ENCODE assay signal across 21 mouse cellular contexts in the genomic region with DNA sequence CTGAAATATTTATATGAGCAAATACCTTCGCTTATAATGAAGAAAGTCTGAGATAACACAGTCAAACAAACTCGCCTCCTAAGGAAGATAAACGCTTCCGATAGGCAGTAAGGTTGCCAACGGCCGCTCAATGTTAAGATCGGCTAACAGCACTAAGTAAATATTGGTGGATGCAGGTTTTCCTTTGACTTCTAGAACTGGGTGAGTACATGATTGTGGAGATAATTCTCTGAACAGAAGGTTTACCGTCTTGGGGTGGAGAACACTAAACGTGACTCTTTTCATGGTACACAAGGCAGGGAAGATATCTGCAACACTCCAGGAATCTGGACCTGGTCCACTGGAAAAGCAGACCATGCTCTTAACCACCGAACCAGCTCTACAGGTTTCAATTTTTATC. TPM values are rescaled to one million over a fixed set of nuclear protein-coding genes. Genes with fewer than 3 reads are reported as not detected.
A peak's percentile ranks its signal among the peaks of the same experiment; 100 is the strongest.
DNase-seq lines count a peak whose midpoint lies in the region; ATAC-seq and TF ChIP-seq lines count a peak whose summit lies in the region.
"Had no signal": no experiment of that assay in that cellular context is flagged by ENCODE, and none has a peak within 500 bp of the region (broad histone marks: within the 10 kb centered on the region; RNA-seq: fewer than 3 reads in every experiment).

No protein-coding gene starts in this region.

- no peaks in the 10 kb centered on the region for H3K27me3 ChIP-seq in intestine, embryonic 15.5 days (replicated peaks)
- no peaks in the 10 kb centered on the region for H3K27me3 ChIP-seq in intestine, postnatal 0 days (replicated peaks; ENCODE audit: control insufficient read depth, insufficient read depth, low read length)
- H3K27me3 ChIP-seq in lung, embryonic 15.5 days: no peaks in the 10 kb centered on the region
- H3K27me3 ChIP-seq in intestine, embryonic 16.5 days (replicated peaks; ENCODE audit: control insufficient read depth, insufficient read depth, low read length): no peaks in the 10 kb centered on the region
- H3K27me3 ChIP-seq in stomach, embryonic 16.5 days (ENCODE audit: control insufficient read depth, insufficient read depth, low read length): no peaks in the 10 kb centered on the region
- no peaks in the 10 kb centered on the region for H3K27me3 ChIP-seq in midbrain, embryonic 10.5 days (ENCODE audit: low read depth, poor library complexity, severe bottlenecking)
- H3K27me3 ChIP-seq: embryonic facial prominence, embryonic 13.5 days; forebrain, embryonic 12.5 days; heart, embryonic 12.5 days had no signal

- no peak overlapping the region for H3K9ac ChIP-seq in intestine, embryonic 15.5 days
- H3K9ac ChIP-seq in intestine, postnatal 0 days (ENCODE audit: low read depth, low read length): no peak overlapping the region
- H3K9ac ChIP-seq in lung, embryonic 15.5 days: no peak overlapping the region
- H3K9ac ChIP-seq in intestine, embryonic 16.5 days (ENCODE audit: low read depth, low read length): no peak overlapping the region
- H3K9ac ChIP-seq in stomach, embryonic 16.5 days (ENCODE audit: low read length): no peak overlapping the region
- H3K9ac ChIP-seq: embryonic facial prominence, embryonic 13.5 days; forebrain, embryonic 12.5 days; forebrain, postnatal 0 days; heart, embryonic 12.5 days had no signal

- no peaks in the 10 kb centered on the region for H3K9me3 ChIP-seq in intestine, embryonic 15.5 days
- H3K9me3 ChIP-seq in intestine, postnatal 0 days (ENCODE audit: control insufficient read depth): no peaks in the 10 kb centered on the region
- H3K9me3 ChIP-seq in lung, embryonic 15.5 days: no peaks in the 10 kb centered on the region
- H3K9me3 ChIP-seq in intestine, embryonic 16.5 days (ENCODE audit: control insufficient read depth, low read length): no peaks in the 10 kb centered on the region; the same call in 1 of the 2 replicates
- H3K9me3 ChIP-seq in stomach, embryonic 16.5 days (replicated peaks; ENCODE audit: control insufficient read depth, low read length): no peaks in the 10 kb centered on the region
- no peaks in the 10 kb centered on the region for H3K9me3 ChIP-seq in midbrain, embryonic 10.5 days (replicated peaks)
- H3K9me3 ChIP-seq: embryonic facial prominence, embryonic 13.5 days; forebrain, embryonic 12.5 days; heart, embryonic 12.5 days had no signal

- H3K36me3 ChIP-seq in intestine, embryonic 15.5 days: no peaks in the 10 kb centered on the region
- no peaks in the 10 kb centered on the region for H3K36me3 ChIP-seq in intestine, postnatal 0 days (ENCODE audit: control insufficient read depth, insufficient read depth)
- no peaks in the 10 kb centered on the region for H3K36me3 ChIP-seq in lung, embryonic 15.5 days
- H3K36me3 ChIP-seq in intestine, embryonic 16.5 days (ENCODE audit: control insufficient read depth, insufficient read depth, low read length): no peaks in the 10 kb centered on the region
- no peaks in the 10 kb centered on the region for H3K36me3 ChIP-seq in stomach, embryonic 16.5 days (ENCODE audit: control insufficient read depth, insufficient read depth, low read length)
- no peaks in the 10 kb centered on the region for H3K36me3 ChIP-seq in midbrain, embryonic 10.5 days
- H3K36me3 ChIP-seq: embryonic facial prominence, embryonic 13.5 days; forebrain, embryonic 12.5 days; heart, embryonic 12.5 days had no signal

- 0 out of 2 replicates have a peak, but pooled peaks have one; percentile 55 for ATAC-seq in intestine, embryonic 15.5 days
- no peak for ATAC-seq in intestine, postnatal 0 days
- ATAC-seq in lung, embryonic 15.5 days (ENCODE audit: borderline replicate concordance, extremely low read depth, low FRiP score, low TSS enrichment): no peak
- peak; percentile 62 for ATAC-seq in intestine, embryonic 16.5 days
- peak; percentile 81; the same call in 1 of the 2 replicates for ATAC-seq in stomach, embryonic 16.5 days (ENCODE audit: insufficient read depth, low FRiP score)
- ATAC-seq: forebrain, postnatal 0 days had no signal

- 40% methylated on average over 10 of the region's 10 CpGs for WGBS in intestine, embryonic 15.5 days
- WGBS in intestine, postnatal 0 days: 27% methylated on average over 10 of the region's 10 CpGs
- whole genome bisulfite sequencing in lung, embryonic 15.5 days: 10% methylated on average over 10 of the region's 10 CpGs
- 47% methylated on average over 10 of the region's 10 CpGs for WGBS in intestine, embryonic 16.5 days
- WGBS in stomach, embryonic 16.5 days: 33% methylated on average over 10 of the region's 10 CpGs
- WGBS in midbrain, embryonic 10.5 days: 92% methylated on average over 10 of the region's 10 CpGs

- TF ChIP-seq CTCF in intestine, postnatal 0 days (IDR thresholded peaks at IDR 0.05; ENCODE audit: low read depth): no peak

- H3K27ac ChIP-seq in intestine, embryonic 15.5 days: no peak overlapping the region
- no peak overlapping the region for H3K27ac ChIP-seq in intestine, postnatal 0 days (ENCODE audit: low read depth, low read length)
- H3K27ac ChIP-seq in lung, embryonic 15.5 days: peak overlapping the region; percentile 84
- H3K27ac ChIP-seq in intestine, embryonic 16.5 days (ENCODE audit: low read length): no peak overlapping the region
- peak overlapping the region; percentile 35 for H3K27ac ChIP-seq in stomach, embryonic 16.5 days (ENCODE audit: low read length)
- H3K27ac ChIP-seq in midbrain, embryonic 10.5 days (replicated peaks): no peak overlapping the region
- H3K27ac ChIP-seq: embryonic facial prominence, embryonic 13.5 days; forebrain, embryonic 12.5 days had no signal

- no peak overlapping the region for H3K4me2 ChIP-seq in intestine, embryonic 15.5 days (replicated peaks)
- H3K4me2 ChIP-seq in intestine, postnatal 0 days (replicated peaks; ENCODE audit: low read depth): no peak overlapping the region; the same call in 1 of the 2 replicates
- H3K4me2 ChIP-seq in lung, embryonic 15.5 days: no peak overlapping the region
- no peak overlapping the region for H3K4me2 ChIP-seq in intestine, embryonic 16.5 days (ENCODE audit: low read depth, low read length)
- H3K4me2 ChIP-seq in stomach, embryonic 16.5 days (ENCODE audit: low read depth, low read length): no peak overlapping the region
- H3K4me2 ChIP-seq: embryonic facial prominence, embryonic 13.5 days; forebrain, embryonic 12.5 days; heart, embryonic 12.5 days had no signal

- DNase-seq in lung, postnatal 10 days: no peak
- no peak for DNase-seq in c-Kit-positive CD71-positive TER-119-positive erythroid progenitor cells, embryonic 14.5 days (ENCODE audit: low spot score)
- DNase-seq in midbrain, embryonic 10.5 days (ENCODE audit: low spot score): no peak
- DNase-seq: adrenal gland, postnatal 10 days; cerebellum, adult 11-12 months; cerebellum, adult 9-11 months; cerebellum, postnatal 36 days; forebrain, postnatal 0 days; gastrocnemius, postnatal 14 days; heart, postnatal 36 days had no signal

- no peak overlapping the region for H3K4me3 ChIP-seq in intestine, embryonic 15.5 days (replicated peaks)
- no peak overlapping the region for H3K4me3 ChIP-seq in intestine, postnatal 0 days (ENCODE audit: low read depth, low read length)
- H3K4me3 ChIP-seq in lung, embryonic 15.5 days: no peak overlapping the region
- H3K4me3 ChIP-seq in intestine, embryonic 16.5 days (ENCODE audit: low read length): no peak overlapping the region
- no peak overlapping the region for H3K4me3 ChIP-seq in stomach, embryonic 16.5 days (replicated peaks; ENCODE audit: low read length)
- H3K4me3 ChIP-seq in midbrain, embryonic 10.5 days: no peak overlapping the region
- H3K4me3 ChIP-seq: embryonic facial prominence, embryonic 13.5 days; forebrain, embryonic 12.5 days; heart, embryonic 12.5 days had no signal

- H3K4me1 ChIP-seq in intestine, embryonic 15.5 days (replicated peaks): 0 out of 2 replicates have a peak, but pooled peaks cover 3% of the 10 kb centered on the region
- no peaks in the 10 kb centered on the region for H3K4me1 ChIP-seq in intestine, postnatal 0 days (replicated peaks; ENCODE audit: control insufficient read depth, insufficient read depth, low read length)
- H3K4me1 ChIP-seq in lung, embryonic 15.5 days: peaks cover 14% of the 10 kb centered on the region; the same call in 1 of the 2 replicates
- H3K4me1 ChIP-seq in intestine, embryonic 16.5 days (ENCODE audit: control insufficient read depth, insufficient read depth, low read length): peaks cover 3% of the 10 kb centered on the region
- H3K4me1 ChIP-seq in stomach, embryonic 16.5 days (ENCODE audit: control insufficient read depth, insufficient read depth, low read length): 0 out of 2 replicates have a peak, but pooled peaks cover 5% of the 10 kb centered on the region
- H3K4me1 ChIP-seq in midbrain, embryonic 10.5 days: no peaks in the 10 kb centered on the region
- H3K4me1 ChIP-seq: embryonic facial prominence, embryonic 13.5 days; forebrain, embryonic 12.5 days had no signal

RNA-seq across cellular contexts. Expression of a gene that starts 52.6 kb away (rescaled TPM):
- polyA plus RNA-seq in intestine, embryonic 15.5 days (2015; fragmentation: Nextera tagmentation; extraction: Ambion mirVana): 0.05 TPM in 1 of 2 replicates, not detected in the other
- not detected in 2 replicates for polyA plus RNA-seq in intestine, postnatal 0 days (2015; fragmentation: Nextera tagmentation; extraction: Ambion mirVana)
- polyA plus RNA-seq in lung, embryonic 15.5 days (2015; fragmentation: Nextera tagmentation; extraction: Ambion mirVana): 0.04 TPM in 1 of 2 replicates, not detected in the other
- polyA plus RNA-seq in intestine, embryonic 16.5 days (2015; fragmentation: Nextera tagmentation; extraction: Ambion mirVana): not detected in 2 replicates
- polyA plus RNA-seq in stomach, embryonic 16.5 days (2015; fragmentation: Nextera tagmentation; extraction: Ambion mirVana): not detected in 2 replicates
- not detected in 2 replicates for polyA plus RNA-seq in midbrain, embryonic 10.5 days (2016; fragmentation: Nextera tagmentation; extraction: Ambion mirVana)
- polyA plus RNA-seq: brain, embryonic 14.5 days; C2C12; embryonic facial prominence, embryonic 13.5 days; forebrain, embryonic 12.5 days; hindbrain, embryonic 11.5 days had no signal

Comparison
In these comparisons a context has a peak if more than half of its experiments do, and no peak if none do; other contexts are left out.
1. ATAC-seq: peak in intestine, embryonic 15.5 days (single experiment), intestine, embryonic 16.5 days (single experiment) and stomach, embryonic 16.5 days (single experiment); none in intestine, postnatal 0 days (single experiment) and lung, embryonic 15.5 days (single experiment).
2. H3K27ac ChIP-seq: peak in lung, embryonic 15.5 days (single experiment) and stomach, embryonic 16.5 days (single experiment); none in intestine, embryonic 15.5 days (single experiment), intestine, postnatal 0 days (single experiment), intestine, embryonic 16.5 days (single experiment) and midbrain, embryonic 10.5 days (single experiment).